Mouse (Mus musculus) megakaryocyte progenitor cell, adult 5-6 weeks (primary cell): ENCODE measurements at regions not wholly inside any gene's neighbourhood (a gene's known extent, or its start where the extent isn't known, plus 50 kb on each side); places are given as distances from the start of the nearest gene placed in this dataset.

Experiments used
- ATAC-seq: replicated peaks from 2 replicates; pipeline ENCODE4 v1.8.0; 2016; ENCODE audit warnings: mild to moderate bottlenecking, moderate TSS enrichment, inconsistent platforms; ENCODE audit not compliant: poor library complexity

GRCm38 (mm10) chr9:87784872-87785271 lies 53.8 kb upstream of the Tbx18 start:
- no peak for ATAC-seq

- no peak for ATAC-seq
Observed at GRCm38 (mm10) chr9:87811746-87812145, 80.7 kb upstream of the Tbx18 start.

GRCm38 (mm10) chr9:87822276-87822675 lies 91.2 kb upstream of the Tbx18 start:
- ATAC-seq = no peak

DNA sequence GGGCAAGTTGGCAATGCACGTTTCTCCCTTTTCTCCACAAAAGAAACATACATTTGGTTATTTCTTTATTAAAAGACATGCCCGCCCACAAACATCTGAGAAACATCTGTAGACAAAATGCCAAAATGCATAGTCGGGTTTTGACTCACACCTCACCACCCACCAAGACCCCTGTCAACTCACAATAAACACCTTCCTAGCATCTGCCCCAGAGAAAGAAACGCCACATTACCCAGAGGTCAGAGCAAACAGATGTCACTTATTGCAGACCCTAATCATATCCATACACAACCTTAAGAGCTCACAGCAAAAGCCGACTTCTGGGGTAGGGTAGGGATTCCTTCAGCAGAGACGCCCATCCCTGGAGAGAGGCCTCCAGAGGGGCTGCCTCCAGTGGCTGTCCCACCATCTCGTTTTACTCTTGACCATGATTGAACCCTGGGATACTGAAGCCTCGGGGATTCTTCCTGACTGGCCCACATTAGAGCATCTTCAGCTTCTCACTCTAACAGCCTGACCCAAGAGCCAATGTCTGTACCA lies 93.7 kb upstream of the Tbx18 start:
- ATAC-seq = no peak

DNA sequence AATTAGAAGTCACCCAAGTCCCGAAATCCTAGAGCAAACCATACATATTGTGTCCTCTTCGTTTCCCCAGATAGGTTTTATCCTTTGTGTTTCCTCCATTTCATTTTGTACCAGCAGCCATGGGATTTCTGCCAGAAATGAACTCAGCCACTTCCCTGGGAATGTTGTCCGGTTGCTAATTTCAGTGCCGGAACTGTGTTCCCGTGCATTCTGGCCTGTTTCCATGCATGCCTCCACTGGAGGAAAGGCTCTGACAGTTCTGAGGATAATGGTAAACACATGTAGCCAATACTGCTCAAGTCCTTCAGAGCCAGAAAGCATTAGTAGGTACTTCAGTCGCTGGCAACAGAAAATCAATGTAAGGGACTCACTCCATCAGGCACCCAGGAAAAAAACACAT lies 112.8 kb upstream of the Tbx18 start:
- no peak for ATAC-seq

GRCm38 (mm10) chr9:87844453-87844852 lies 113.4 kb upstream of the Tbx18 start:
- no peak for ATAC-seq

GRCm38 (mm10) chr9:87848882-87849281 lies 117.8 kb upstream of the Tbx18 start:
- no peak for ATAC-seq

DNA sequence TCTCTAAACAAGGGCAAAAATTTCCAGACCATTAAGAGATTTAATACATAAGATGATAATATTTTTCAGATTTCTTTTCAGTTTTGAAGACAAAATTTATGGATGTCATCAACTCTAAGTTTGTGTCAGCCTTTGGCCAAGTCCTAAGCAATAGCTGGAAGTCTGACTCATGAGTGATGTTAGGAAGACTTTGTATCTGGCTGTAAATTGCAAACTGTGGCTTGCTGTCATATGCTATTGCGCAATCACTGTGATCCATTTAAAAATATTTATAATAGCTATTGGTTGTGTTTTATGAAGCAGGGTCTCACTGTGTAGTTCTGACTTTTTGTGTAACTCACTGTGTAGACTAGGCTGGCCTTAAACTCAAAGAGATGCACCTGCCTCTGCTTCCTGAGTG lies 119.1 kb upstream of the Tbx18 start:
- no peak for ATAC-seq

DNA sequence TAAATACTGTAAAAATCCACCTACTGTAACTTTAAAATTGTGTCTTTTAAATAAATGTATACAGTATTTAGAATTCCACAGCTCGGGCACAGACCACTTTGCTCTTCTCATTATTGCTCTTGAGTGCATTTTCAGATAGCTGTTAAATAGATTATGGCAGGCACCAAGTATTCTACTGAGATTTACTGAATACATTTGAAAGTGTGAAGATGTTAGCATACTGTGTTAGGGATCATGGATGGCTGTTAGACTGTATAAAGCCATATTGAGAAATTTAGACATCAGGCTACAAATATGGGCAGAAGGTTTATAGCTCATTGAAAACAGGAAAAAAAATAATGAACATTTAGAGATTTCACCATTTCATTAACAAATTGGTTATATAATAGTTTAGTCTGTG lies 130.5 kb upstream of the Tbx18 start:
- no peak for ATAC-seq

GRCm38 (mm10) chr9:87865236-87865635 lies 134.2 kb upstream of the Tbx18 start:
- no peak for ATAC-seq

GRCm38 (mm10) chr9:87872384-87872905 lies 141.4 kb upstream of the Tbx18 start:
- no peak for ATAC-seq

- no peak for ATAC-seq
Observed at GRCm38 (mm10) chr9:87882587-87882986, 151.5 kb upstream of the Tbx18 start.

DNA sequence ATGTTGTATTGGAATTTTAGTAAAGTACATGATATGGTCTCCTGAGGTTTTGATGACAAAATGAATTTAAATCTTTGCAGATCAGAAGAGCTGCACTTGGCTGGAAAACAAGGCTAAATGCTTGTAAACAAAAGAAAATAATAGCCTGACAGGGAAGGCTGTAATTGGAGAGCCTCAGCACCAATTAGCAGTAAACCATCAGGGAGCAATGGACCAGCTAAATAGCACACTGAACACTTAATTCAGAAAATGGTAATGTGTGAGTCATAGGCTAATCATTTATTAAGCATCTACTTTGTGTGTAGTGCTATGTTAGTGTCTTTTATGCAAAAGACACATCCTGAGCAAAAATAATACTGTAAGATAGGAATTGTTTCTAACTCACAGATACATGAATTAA lies 152.0 kb upstream of the Tbx18 start:
- ATAC-seq = no peak

GRCm38 (mm10) chr9:87894051-87894450 lies 163.0 kb upstream of the Tbx18 start:
- no peak for ATAC-seq

DNA sequence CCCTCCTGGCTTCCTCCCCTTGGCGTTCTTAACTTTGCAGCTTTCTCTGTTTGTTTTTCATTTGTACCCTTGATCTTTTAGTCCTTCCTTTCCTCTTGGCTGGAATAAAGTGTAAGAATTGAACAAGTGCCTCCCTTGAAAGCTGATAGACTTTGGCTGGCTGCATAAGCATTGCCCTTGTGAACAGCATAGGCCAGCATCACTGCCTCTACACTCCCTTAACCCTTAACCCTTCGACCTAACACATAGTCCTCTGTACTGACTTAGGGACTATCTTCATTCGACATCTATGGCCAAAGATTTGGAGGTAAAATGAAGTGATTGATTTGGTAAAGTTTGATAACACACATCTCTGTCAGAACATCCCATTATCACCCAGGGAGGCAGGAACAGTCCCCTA lies 163.5 kb upstream of the Tbx18 start:
- no peak for ATAC-seq

DNA sequence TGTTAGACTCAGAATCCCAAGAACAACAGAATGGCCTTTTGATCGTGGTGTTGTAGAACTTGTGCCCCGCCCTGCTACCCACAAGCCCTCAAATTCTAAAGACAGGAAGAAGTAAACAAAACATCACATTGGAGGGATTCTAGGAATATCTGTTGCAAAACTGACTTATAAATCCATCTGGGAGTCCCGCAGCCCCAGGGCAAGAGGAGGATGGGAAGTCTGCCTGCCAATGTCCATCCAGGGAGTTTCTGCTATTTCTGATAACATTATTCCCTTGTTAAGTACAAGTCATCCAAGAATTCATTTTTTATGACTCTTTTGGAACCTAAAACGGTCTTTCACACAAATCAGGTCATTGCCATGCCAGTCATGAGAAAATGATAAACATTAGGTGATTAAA lies 164.5 kb upstream of the Tbx18 start:
- ATAC-seq = no peak

DNA sequence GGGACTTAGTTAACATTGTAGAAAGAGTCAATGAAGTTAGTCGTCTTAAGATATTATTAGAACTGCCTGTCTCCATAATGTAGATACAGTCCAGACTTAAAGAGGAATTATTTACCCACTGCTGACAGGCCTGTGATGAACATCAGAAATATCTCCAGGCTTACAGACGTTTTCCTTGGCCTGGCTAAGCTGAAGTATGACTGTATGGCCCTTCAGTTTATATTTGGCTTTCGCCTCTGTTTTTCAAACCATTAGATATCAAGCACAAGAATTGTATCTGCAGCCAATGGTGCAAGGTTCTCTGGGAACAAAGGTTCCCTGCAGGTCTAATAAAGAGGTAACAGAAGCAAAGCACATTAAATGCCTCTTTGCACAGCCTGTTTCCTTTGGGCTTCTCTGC lies 166.3 kb upstream of the Tbx18 start:
- no peak for ATAC-seq

DNA sequence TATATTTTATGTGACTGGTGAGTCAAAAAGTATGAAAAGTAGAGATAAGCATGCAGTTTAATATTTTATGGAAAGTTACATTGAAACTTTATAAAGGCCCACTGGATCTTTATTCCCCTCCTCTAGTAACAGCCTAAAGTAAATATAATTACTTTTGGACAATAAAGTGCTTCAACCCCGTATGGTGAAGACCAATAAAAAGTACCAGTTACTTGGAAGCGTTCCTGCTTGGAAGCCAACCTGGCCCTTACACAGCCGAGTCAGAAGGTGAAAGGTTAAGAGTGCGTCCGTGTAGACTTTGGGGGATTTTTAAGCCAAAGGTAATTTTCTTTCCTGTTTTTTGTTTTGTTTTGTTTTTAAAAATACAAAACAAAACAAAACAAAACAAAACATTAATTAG lies 168.3 kb upstream of the Tbx18 start:
- ATAC-seq = no peak

GRCm38 (mm10) chr9:87899800-87900199 lies 168.7 kb upstream of the Tbx18 start:
- no peak for ATAC-seq

DNA sequence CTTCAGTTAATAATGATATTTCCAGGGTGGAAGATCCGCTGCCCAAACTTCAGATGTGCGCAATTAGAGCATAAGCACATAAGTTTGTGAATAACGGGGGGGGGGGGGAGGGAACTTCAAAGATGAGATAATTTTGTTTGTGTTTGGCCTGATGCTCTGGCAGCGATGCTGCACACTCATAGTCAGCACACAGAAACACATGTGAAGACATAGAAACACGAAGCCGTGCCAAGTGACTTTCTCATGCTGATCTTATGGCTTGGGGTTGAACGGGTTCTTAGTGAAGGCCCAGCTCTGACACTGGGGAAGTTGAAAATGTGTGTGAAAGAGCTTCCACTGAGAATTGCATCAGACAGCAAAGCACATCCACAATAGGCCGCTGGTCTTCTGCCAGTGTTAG lies 190.2 kb upstream of the Tbx18 start:
- ATAC-seq = no peak

DNA sequence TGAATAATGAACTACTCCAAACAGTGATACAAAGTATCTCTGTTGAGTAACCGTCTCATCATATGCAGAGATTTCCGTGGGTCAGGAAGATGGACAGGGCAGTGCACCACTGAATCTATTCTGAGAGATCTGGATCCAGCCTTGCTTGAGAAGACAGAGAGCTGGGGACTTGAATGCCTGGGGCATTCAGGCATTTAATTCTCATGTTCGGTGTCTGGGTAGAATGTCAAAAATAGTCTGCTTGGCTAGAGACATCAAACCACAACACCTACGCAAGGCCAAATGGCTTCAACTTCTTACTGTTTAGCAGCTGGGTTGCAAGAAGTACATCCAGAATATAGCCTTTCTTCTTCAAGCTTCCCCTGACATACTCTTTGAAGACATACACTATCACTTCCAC lies 194.1 kb upstream of the Tbx18 start:
- ATAC-seq = no peak

DNA sequence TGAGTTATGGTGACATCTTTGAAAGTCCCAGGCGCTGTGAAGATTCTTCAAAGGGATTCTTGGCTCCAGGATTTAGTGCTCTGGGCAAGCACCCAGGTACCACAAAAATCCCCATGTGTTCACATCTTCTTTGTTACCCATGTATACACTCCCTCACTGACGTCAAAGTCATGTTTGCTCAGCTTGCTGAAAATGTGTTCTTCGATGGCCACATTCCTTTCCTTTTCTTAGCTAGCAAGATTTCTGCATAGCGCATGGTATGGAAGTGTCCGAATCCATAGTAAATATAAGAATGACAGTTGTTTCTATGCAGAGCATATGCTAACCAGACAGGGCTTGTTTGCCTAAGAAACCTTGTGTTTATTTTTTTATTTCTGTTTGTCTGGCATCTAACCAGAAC lies 202.2 kb upstream of the Tbx18 start:
- ATAC-seq = no peak

DNA sequence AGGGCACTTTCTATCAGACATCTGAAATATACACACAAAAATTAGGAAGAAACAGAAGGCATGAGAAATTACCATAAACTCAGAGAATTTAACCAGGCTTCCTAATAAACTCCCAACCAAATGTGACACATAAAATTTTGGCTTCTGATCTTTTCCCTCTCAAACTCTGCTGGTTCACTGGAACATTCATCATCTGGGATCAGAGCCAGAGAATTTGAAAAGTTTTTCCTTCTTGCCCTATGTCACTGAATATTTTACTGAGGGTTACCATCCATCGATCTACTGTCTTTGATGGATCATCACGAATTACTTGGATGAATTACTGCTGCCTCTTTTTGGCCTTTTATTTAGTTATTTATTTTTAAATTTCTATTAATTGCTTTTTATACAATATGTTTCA lies 221.4 kb upstream of the Tbx18 start:
- ATAC-seq = no peak

GRCm38 (mm10) chr9:87954941-87955340 lies 223.9 kb upstream of the Tbx18 start:
- ATAC-seq = no peak
